Mouse (Mus musculus) liver, embryonic 11.5 days (tissue): ENCODE data around the gene Srsf6. TPM values are rescaled to one million over a fixed set of nuclear protein-coding genes. Genes with fewer than 3 reads are reported as not detected.
A peak's percentile ranks its signal among the peaks of the same experiment; 100 is the strongest.

Experiments
- ATAC-seq: fragments of 200-750 bp; cut with Nextera tagmentation; replicated peaks from 2 replicates; pipeline ENCODE4 v1.8.0; 2017; ENCODE audit warnings: moderate number of reproducible peaks, mild to moderate bottlenecking, moderate TSS enrichment, moderate library complexity; ENCODE audit not compliant: low FRiP score
- DNase-seq: peaks from one replicate; pipeline ENCODE4 v3.0.0-alpha.2; 2017; ENCODE audit warnings: low spot score
- H3K27ac ChIP-seq: fragments of 300-500 bp; sonication (generic); 2 replicates; pipeline ENCODE4 v1.5.1; 2014; ENCODE audit warnings: mild to moderate bottlenecking, low read depth, low read length, control low read depth
- H3K27me3 ChIP-seq: fragments of 300-500 bp; sonication (generic); replicated peaks from 2 replicates; pipeline ENCODE4 v1.6.1; 2014; ENCODE audit warnings: low read length, mixed read lengths; ENCODE audit not compliant: control insufficient read depth, insufficient read depth
- H3K36me3 ChIP-seq: fragments of 300-500 bp; sonication (generic); 2 replicates; pipeline ENCODE4 v1.6.1; 2014; ENCODE audit warnings: mild to moderate bottlenecking, low read length, moderate library complexity, mixed read lengths; ENCODE audit not compliant: control insufficient read depth, insufficient read depth
- H3K4me1 ChIP-seq: fragments of 300-500 bp; sonication (generic); replicated peaks from 2 replicates; pipeline ENCODE4 v1.6.1; 2014; ENCODE audit warnings: low read length, mixed read lengths; ENCODE audit not compliant: control insufficient read depth, insufficient read depth
- H3K4me2 ChIP-seq: fragments of 300-500 bp; sonication (generic); 2 replicates; pipeline ENCODE4 v1.6.1; 2014; ENCODE audit warnings: mild to moderate bottlenecking, control low read depth, moderate library complexity
- H3K4me3 ChIP-seq: fragments of 300-500 bp; sonication (generic); 2 replicates; pipeline ENCODE4 v1.5.1; 2014; ENCODE audit warnings: low read depth, low read length, control low read depth
- H3K9ac ChIP-seq: fragments of 300-500 bp; sonication (generic); 2 replicates; pipeline ENCODE4 v1.6.1; 2014; ENCODE audit warnings: low read depth, low read length, control low read depth
- H3K9me3 ChIP-seq: fragments of 300-500 bp; sonication (generic); 2 replicates; pipeline ENCODE4 v1.6.1; 2016; ENCODE audit warnings: low read length, inconsistent platforms, mixed read lengths; ENCODE audit not compliant: control insufficient read depth
- WGBS: fragments of 180-500 bp; shearing (Covaris S2); extraction: QIAGEN DNeasy Blood & Tissue Kit; methylation state at CpG from one replicate; pipeline ENCODE4 v1.1.7; 2014; 5-methylcytosine and 5-hydroxymethylcytosine counted together
- polyA plus RNA-seq: library from polyadenylated mRNA; unstranded; fragments of >200 nt; fragmentation: Nextera tagmentation; extraction: Ambion mirVana; gene quantifications from 2 replicates; pipeline ENCODE4 v1.2.1, GENCODE M21; 2014

The Srsf6 gene
- polyA plus RNA-seq, 1 experiment from 2014 or later: 240 TPM

DNA sequence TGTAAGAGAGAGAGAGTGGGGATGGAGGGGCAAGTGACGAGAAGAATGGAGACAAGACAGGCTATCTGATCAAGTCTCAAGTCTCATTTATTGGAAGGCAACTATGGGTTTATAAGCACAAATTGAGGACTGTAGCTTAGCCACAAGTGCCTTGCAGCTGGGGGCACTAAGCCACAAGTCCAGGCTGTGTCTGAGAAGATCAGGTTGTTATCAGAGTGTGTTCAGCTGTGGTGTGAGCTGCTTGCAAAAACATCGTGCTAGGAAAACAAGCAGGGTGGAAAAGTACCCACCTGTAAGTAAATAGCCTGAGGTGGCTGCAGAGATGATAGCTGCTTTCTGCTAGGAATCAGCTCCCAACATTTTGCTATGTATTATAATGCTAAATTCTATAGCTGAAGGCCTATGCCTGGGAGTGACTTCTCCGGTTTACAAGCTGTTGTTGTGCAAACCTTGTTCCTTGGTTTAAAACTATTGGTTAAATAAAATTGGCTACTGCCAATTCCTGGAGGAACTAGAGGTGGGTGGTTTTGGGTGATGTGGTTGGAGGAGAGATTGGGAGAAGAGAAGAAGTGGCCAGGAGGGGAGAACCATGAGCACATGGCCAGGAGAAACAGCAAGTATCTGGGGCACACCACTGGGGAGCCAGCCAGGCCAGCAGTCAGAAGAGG lies 3.3 kb upstream of the Srsf6 start:
- Histone ChIP-seq H3K9me3 (no peaks in the 10 kb centered on the region), H3K27ac (peak overlapping the region; percentile 19; the same call in 1 of the 2 replicates), H3K27me3 (no peaks in the 10 kb centered on the region), H3K36me3 (peaks cover 2% of the 10 kb centered on the region; the same call in 1 of the 2 replicates), H3K4me3 (no peak overlapping the region), H3K9ac (no peak overlapping the region), H3K4me2 (no peak overlapping the region), H3K4me1 (peaks cover 3% of the 10 kb centered on the region)
- no peak for DNase-seq
- ATAC-seq: no peak
- 45% methylated on average over 3 of the region's 3 CpGs for WGBS

GRCm38 (mm10) chr2:162929704-162930103 lies 1.6 kb upstream of the Srsf6 start:
- no peaks in the 10 kb centered on the region for H3K9me3 ChIP-seq
- no peak overlapping the region for H3K4me3 ChIP-seq
- H3K27ac ChIP-seq: no peak overlapping the region
- peaks cover 8% of the 10 kb centered on the region for H3K4me1 ChIP-seq
- H3K36me3 ChIP-seq: peaks cover 15% of the 10 kb centered on the region
- H3K9ac ChIP-seq: no peak overlapping the region; the same call in 1 of the 2 replicates
- peak overlapping the region; percentile 90 for H3K4me2 ChIP-seq
- H3K27me3 ChIP-seq: no peaks in the 10 kb centered on the region
- 56% methylated on average over 3 of the region's 3 CpGs for WGBS
- ATAC-seq (no peak), DNase-seq (no peak)

DNA sequence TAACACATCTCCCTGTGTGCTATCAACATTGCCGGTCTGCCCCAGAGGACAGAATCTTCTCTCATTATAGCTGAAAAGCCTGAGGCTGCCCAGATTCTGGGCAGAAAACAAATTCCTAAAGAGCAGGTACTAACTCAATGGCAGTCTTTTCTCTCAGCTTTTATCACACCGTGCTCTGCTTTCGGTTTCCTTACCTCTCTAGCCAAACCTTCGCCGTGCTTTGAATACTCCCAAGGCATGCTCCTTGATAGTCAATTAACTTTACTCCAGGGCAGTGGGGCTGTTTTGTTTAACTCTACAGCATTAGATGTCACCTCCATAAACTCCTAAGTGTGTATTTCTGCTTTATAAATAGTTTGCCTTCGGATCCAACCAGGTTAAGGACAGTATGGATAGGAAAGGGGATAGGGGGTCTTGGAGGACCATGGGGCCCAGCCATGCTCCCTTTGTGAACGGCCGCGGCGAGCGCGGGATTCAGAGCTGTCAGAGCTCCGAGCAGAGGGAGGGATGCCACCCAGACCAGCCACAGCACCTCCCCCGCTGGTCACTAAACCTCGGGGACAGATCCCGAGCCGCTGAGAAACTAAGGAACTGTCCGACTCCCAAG lies 709 bp upstream of the Srsf6 start:
- Histone ChIP-seq H3K36me3 (peaks cover 21% of the 10 kb centered on the region), H3K9ac (peak overlapping the region; percentile 100), H3K27me3 (no peaks in the 10 kb centered on the region), H3K4me2 (peak overlapping the region; percentile 90), H3K4me1 (peaks cover 8% of the 10 kb centered on the region), H3K27ac (peak overlapping the region; percentile 97), H3K4me3 (peak overlapping the region; percentile 73), H3K9me3 (no peaks in the 10 kb centered on the region)
- DNase-seq (peak; percentile 85), ATAC-seq (peak; percentile 11)
- WGBS: 2% methylated on average over 18 of the region's 18 CpGs

DNA sequence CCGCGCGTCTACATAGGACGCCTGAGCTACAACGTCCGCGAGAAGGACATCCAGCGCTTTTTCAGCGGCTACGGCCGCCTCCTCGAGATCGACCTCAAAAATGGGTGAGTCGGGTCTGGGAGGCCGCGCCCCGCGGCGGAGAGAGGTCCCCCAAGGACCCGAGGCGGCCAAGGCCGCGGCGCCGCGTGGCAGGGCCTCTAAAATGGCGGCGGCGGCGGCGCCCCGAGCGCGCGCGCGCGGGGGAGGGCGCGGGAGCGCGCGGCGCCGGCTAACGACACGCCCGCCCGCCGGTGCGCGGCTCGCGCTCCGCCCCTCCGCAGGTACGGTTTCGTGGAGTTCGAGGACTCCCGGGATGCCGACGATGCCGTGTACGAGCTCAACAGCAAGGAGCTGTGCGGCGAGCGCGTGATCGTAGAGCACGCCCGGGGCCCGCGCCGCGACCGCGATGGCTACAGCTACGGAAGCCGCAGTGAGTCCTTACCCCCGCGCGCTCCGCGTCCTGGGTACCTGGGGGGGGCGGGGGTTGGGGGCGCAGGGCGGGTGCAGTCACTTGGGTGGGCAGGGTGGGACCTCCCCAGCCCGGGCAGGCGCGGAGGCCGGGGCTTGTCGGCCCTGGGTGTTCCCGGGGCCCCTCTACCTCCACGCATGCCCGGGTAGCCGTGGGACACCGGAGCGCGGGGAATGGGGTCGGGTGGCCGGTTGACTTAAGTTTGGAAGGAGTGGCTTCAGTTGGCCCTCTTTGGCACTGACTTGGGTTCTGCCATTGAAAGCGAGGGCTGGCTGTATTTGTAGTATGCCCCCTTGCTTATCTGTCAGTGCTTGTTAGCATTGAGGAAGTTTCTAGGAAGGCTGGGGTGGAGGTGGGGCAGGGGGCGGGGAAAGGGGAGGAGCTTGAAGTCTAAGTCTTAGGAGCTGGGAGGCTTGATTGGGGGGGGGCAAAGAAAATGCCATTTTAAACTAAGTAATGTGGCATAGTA lies 634 bp downstream of the Srsf6 start:
- H3K9me3 ChIP-seq: no peaks in the 10 kb centered on the region
- peak overlapping the region; percentile 100 for H3K9ac ChIP-seq
- H3K4me1 ChIP-seq: peaks cover 8% of the 10 kb centered on the region
- H3K4me3 ChIP-seq: peak overlapping the region; percentile 73
- WGBS: under 1% methylated on average over 64 of the region's 103 CpGs
- peak overlapping the region; percentile 90 for H3K4me2 ChIP-seq
- peak; percentile 73 for DNase-seq
- peaks cover 23% of the 10 kb centered on the region for H3K36me3 ChIP-seq
- no peaks in the 10 kb centered on the region for H3K27me3 ChIP-seq
- peak overlapping the region; percentile 97 for H3K27ac ChIP-seq
- peak; percentile 69 for ATAC-seq

DNA sequence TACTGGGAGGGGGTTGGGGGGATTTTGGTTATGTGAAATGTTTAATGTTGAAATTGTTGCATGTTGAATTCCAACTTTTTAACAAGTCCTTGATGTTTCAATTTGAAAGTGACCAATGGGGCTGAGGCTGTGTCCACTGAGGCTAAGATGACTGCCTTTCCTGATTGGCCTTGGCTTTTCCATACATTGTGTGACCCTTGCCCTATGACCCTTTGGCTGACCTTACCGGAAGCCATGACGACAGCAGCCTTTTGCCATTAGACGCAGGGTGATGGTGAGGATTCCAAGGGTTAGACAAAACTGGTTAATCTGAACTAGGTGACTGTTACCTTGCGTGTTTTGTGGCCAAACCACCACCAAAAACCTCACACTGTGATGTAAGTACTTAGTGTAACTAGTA lies 1.4 kb downstream of the Srsf6 start:
- 49% methylated on average over 4 of the region's 4 CpGs for WGBS
- Histone ChIP-seq H3K27me3 (no peaks in the 10 kb centered on the region), H3K36me3 (peaks cover 27% of the 10 kb centered on the region), H3K9ac (peak overlapping the region; percentile 50; the same call in 1 of the 2 replicates), H3K4me3 (peak overlapping the region; percentile 73), H3K4me1 (peaks cover 8% of the 10 kb centered on the region), H3K9me3 (no peaks in the 10 kb centered on the region), H3K27ac (0 out of 2 replicates have a peak overlapping the region, but pooled peaks have one; percentile 8), H3K4me2 (peak overlapping the region; percentile 90)
- ATAC-seq (no peak), DNase-seq (no peak)

DNA sequence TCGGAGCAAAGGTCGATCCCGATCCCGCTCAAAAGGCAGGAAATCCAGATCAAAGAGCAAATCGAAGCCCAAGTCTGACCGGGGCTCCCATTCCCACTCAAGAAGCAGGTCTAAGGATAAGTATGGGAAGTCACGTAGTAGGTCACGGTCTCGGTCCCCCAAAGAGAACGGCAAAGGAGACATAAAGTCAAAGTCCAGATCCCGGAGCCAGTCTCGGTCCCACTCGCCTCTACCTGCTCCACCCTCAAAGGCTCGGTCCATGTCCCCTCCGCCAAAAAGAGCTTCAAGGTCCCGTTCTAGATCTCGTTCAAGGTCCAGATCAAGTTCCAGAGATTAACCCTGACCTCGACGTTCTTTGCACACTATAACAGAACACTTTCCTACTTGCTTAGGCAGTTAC lies 3.1 kb downstream of the Srsf6 start:
- no peaks in the 10 kb centered on the region for H3K9me3 ChIP-seq
- H3K36me3 ChIP-seq: peaks cover 31% of the 10 kb centered on the region
- DNase-seq: no peak

GRCm38 (mm10) chr2:162935700-162936099 lies 4.4 kb downstream of the Srsf6 start:
- H3K27ac ChIP-seq: no peak overlapping the region
- no peak for DNase-seq
- peaks cover 31% of the 10 kb centered on the region for H3K36me3 ChIP-seq
- H3K9ac ChIP-seq: no peak overlapping the region
- H3K4me2 ChIP-seq: no peak overlapping the region
- no peak overlapping the region for H3K4me3 ChIP-seq
- 95% methylated on average over 3 of the region's 3 CpGs for WGBS
- H3K27me3 ChIP-seq: no peaks in the 10 kb centered on the region
- H3K4me1 ChIP-seq: peaks cover 8% of the 10 kb centered on the region
- H3K9me3 ChIP-seq: no peaks in the 10 kb centered on the region
- no peak for ATAC-seq

More for the DNA sequence above, 3.1 kb downstream of the Srsf6 start:
- H3K27me3 ChIP-seq: no peaks in the 10 kb centered on the region
- 94% methylated on average over 19 of the region's 19 CpGs for WGBS
- H3K4me3 ChIP-seq: no peak overlapping the region
- no peak overlapping the region for H3K9ac ChIP-seq
- no peak for ATAC-seq
- H3K4me1 ChIP-seq: peaks cover 8% of the 10 kb centered on the region
- no peak overlapping the region for H3K27ac ChIP-seq
- no peak overlapping the region for H3K4me2 ChIP-seq

GRCm38 (mm10) chr2:162939562-162939961 lies 8.2 kb downstream of the Srsf6 start:
- Histone ChIP-seq H3K4me2 (no peak overlapping the region), H3K36me3 (peaks cover 18% of the 10 kb centered on the region), H3K27me3 (peaks cover 24% of the 10 kb centered on the region), H3K9ac (no peak overlapping the region), H3K4me3 (no peak overlapping the region), H3K9me3 (no peaks in the 10 kb centered on the region), H3K4me1 (0 out of 2 replicates have a peak, but pooled peaks cover 2% of the 10 kb centered on the region), H3K27ac (no peak overlapping the region)
- DNase-seq (no peak), ATAC-seq (no peak)
- WGBS: 75% methylated on average over 1 of the region's 1 CpGs
